Mouse (Mus musculus): ENCODE data around the gene Vmn1r123. TPM values are rescaled to one million over a fixed set of nuclear protein-coding genes. Genes with fewer than 3 reads are reported as not detected.
"Not testable (repeated sequence)": the region's sequence is repeated elsewhere in the genome, so short reads cannot be mapped to it uniquely, and the experiment has no call there.

Gene Vmn1r123
- polyA plus RNA-seq (2015; fragmentation: Nextera tagmentation; extraction: Ambion mirVana), result not detected in 2 replicates

DNA sequence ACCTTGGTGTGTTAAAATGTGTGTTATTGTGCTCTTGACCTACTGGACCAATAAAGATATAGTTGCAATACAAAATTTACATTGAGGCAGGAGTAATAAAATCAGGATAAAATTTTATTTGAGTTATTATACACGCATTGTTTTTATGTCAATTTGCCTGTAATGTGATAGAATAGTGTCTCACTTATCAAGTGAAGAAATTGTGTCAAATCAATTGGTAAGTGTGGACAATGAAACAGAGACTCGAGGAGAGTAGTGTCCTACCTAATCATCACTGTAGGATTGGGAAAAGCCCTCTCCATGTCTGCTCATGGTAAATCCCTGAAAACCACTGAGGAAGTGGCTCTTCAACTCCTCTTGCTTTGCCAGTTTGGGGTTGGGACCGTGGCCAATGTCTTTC lies at the start of gene Vmn1r123:
TSS of gene Vmn1r123 (plus strand) at position 301 of the 400 bp plus-strand sequence.
- not testable (repeated sequence) for ATAC-seq; H3K4me3 ChIP-seq (replicated peaks)
- 9% methylated on average over 1 of the region's 3 CpGs for WGBS

DNA sequence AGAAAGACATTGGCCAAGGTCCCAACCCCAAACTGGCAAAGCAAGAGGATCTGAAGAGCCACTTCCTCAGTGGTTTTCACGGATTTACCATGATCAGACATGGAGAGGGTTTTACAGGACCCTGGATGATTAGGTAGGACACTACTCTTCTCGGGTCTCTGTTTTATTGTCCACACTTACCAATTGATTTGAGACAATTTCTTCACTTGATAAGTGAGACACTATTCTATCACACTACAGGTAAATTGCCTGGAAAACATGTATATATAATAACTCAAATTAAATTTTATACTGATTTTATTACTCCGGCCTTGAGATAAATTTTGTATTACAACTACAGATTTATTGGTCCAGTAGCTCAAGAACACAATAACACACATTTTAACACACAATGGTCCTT lies 28.0 kb upstream of the Vmn1r123 start, which contains the start of gene Vmn1r122:
TSS of gene Vmn1r122 (minus strand) at position 101 of the 400 bp plus-strand sequence.
- H3K27ac ChIP-seq; H3K36me3 ChIP-seq; ATAC-seq; H3K9me3 ChIP-seq; H3K4me2 ChIP-seq (replicated peaks); H3K27me3 ChIP-seq (replicated peaks); H3K9ac ChIP-seq; H3K4me3 ChIP-seq (replicated peaks); H3K4me1 ChIP-seq (replicated peaks): not testable (repeated sequence)
- WGBS, result 68% methylated on average over 3 of the region's 3 CpGs

More for the DNA sequence above, at the start of gene Vmn1r123:
- not testable (repeated sequence) for H3K36me3 ChIP-seq; H3K9me3 ChIP-seq; H3K4me2 ChIP-seq (replicated peaks); H3K9ac ChIP-seq; H3K4me1 ChIP-seq (replicated peaks); H3K27ac ChIP-seq; H3K27me3 ChIP-seq (replicated peaks)

- not testable (repeated sequence) for H3K4me3 ChIP-seq (replicated peaks); H3K9ac ChIP-seq; ATAC-seq; H3K4me1 ChIP-seq (replicated peaks); H3K36me3 ChIP-seq; H3K27me3 ChIP-seq (replicated peaks); H3K4me2 ChIP-seq (replicated peaks); H3K9me3 ChIP-seq; H3K27ac ChIP-seq
- WGBS, result 60% methylated on average over 1 of the region's 2 CpGs
These were observed 28.3 kb downstream of the Vmn1r123 start, which contains the start of gene Gm5157 for GRCm38 (mm10) chr7:21190323-21190722. Gm5157 (minus strand) TSS chr7:21190423.

Other genes starting within 250 kb of the Vmn1r123 start
- gene Vmn1r118, start 249.8 kb upstream of the Vmn1r123 start, polyA plus RNA-seq (2015; fragmentation: Nextera tagmentation; extraction: Ambion mirVana), result not detected in 2 replicates
- gene Vmn1r119, start 149.7 kb upstream of the Vmn1r123 start, polyA plus RNA-seq (2015; fragmentation: Nextera tagmentation; extraction: Ambion mirVana), result not detected in 2 replicates
- gene Vmn1r120, start 108.4 kb upstream of the Vmn1r123 start, polyA plus RNA-seq (2015; fragmentation: Nextera tagmentation; extraction: Ambion mirVana), result not detected in 2 replicates
- gene Vmn1r121, start 63.7 kb upstream of the Vmn1r123 start, polyA plus RNA-seq (2015; fragmentation: Nextera tagmentation; extraction: Ambion mirVana), result not detected in 2 replicates
- not detected in 2 replicates for gene Vmn1r122, start 28.1 kb upstream of the Vmn1r123 start, polyA plus RNA-seq (2015; fragmentation: Nextera tagmentation; extraction: Ambion mirVana)
- gene Gm5157, start 28.2 kb downstream of the Vmn1r123 start, polyA plus RNA-seq (2015; fragmentation: Nextera tagmentation; extraction: Ambion mirVana), result not detected in 2 replicates
- not detected in 2 replicates for gene Vmn1r124, start 98.4 kb downstream of the Vmn1r123 start, polyA plus RNA-seq (2015; fragmentation: Nextera tagmentation; extraction: Ambion mirVana)
- not detected in 2 replicates for gene Vmn1r125, start 110.0 kb downstream of the Vmn1r123 start, polyA plus RNA-seq (2015; fragmentation: Nextera tagmentation; extraction: Ambion mirVana)
- gene Vmn1r126, start 139.3 kb downstream of the Vmn1r123 start, polyA plus RNA-seq (2015; fragmentation: Nextera tagmentation; extraction: Ambion mirVana), result not detected in 2 replicates
- gene Vmn1r127, start 157.7 kb downstream of the Vmn1r123 start, polyA plus RNA-seq (2015; fragmentation: Nextera tagmentation; extraction: Ambion mirVana), result not detected in 2 replicates
- not detected in 2 replicates for gene Vmn1r128, start 187.2 kb downstream of the Vmn1r123 start, polyA plus RNA-seq (2015; fragmentation: Nextera tagmentation; extraction: Ambion mirVana)
- not detected in 2 replicates for gene Vmn1r129, start 199.1 kb downstream of the Vmn1r123 start, polyA plus RNA-seq (2015; fragmentation: Nextera tagmentation; extraction: Ambion mirVana)